Mouse (Mus musculus) embryonic fibroblast, embryonic 13.5 days (primary cell): ENCODE measurements around the gene Kazn. TPM values are rescaled to one million over a fixed set of nuclear protein-coding genes. Genes with fewer than 3 reads are reported as not detected.

Experiments used
- H3K27ac ChIP-seq: 2 replicates; pipeline ENCODE4 v1.5.1; 2012; ENCODE audit warnings: low read length, control low read depth, inconsistent platforms; ENCODE audit not compliant: insufficient read depth
- H3K4me1 ChIP-seq: 2 replicates; pipeline ENCODE4 v1.6.1; 2011; ENCODE audit warnings: low read length; ENCODE audit not compliant: control insufficient read depth, insufficient read depth
- H3K4me3 ChIP-seq: 2 replicates; pipeline ENCODE4 v1.5.1; 2011; ENCODE audit warnings: mild to moderate bottlenecking, control low read depth, low read length; ENCODE audit not compliant: insufficient read depth
- CTCF ChIP-seq: IDR thresholded peaks from 2 replicates; pipeline ENCODE4 v1.5.1; 2011; ENCODE audit warnings: mild to moderate bottlenecking, control low read depth, low read length, moderate library complexity, borderline replicate concordance; ENCODE audit not compliant: insufficient read depth
- POLR2A ChIP-seq: IDR thresholded peaks from 2 replicates; pipeline ENCODE4 v1.6.1; 2011; ENCODE audit warnings: low read depth, mild to moderate bottlenecking, control low read depth, low read length, moderate library complexity
- polyA plus RNA-seq: library from polyadenylated mRNA; stranded (reverse); fragments of >200 nt; gene quantifications from 2 replicates; pipeline ENCODE4 v1.2.4, GENCODE M21; 2011; ENCODE audit warnings: low read depth; ENCODE audit not compliant: missing spikeins, insufficient read length

Gene Kazn
- polyA plus RNA-seq, 1 experiment, result 14.4 TPM

- no peaks in the 10 kb centered on the region for H3K4me1 ChIP-seq
- no peak overlapping the region for H3K27ac ChIP-seq
- no peak for TF ChIP-seq CTCF
- TF ChIP-seq POLR2A, result no peak
- H3K4me3 ChIP-seq, result no peak overlapping the region
Observed at GRCm38 (mm10) chr4:142242750-142243383, 3.7 kb upstream of the Kazn start.

GRCm38 (mm10) chr4:142242164-142242563, 3.0 kb upstream of the Kazn start:
- H3K4me3 ChIP-seq, result no peak overlapping the region

GRCm38 (mm10) chr4:142240874-142241273, 1.7 kb upstream of the Kazn start:
- no peak overlapping the region for H3K4me3 ChIP-seq
- H3K27ac ChIP-seq, result no peak overlapping the region
- no peaks in the 10 kb centered on the region for H3K4me1 ChIP-seq
- TF ChIP-seq POLR2A (no peak), CTCF (no peak)

More at GRCm38 (mm10) chr4:142242164-142242563, 3.0 kb upstream of the Kazn start:
- H3K4me1 ChIP-seq, result no peaks in the 10 kb centered on the region
- TF ChIP-seq CTCF, result no peak
- no peak for TF ChIP-seq POLR2A
- H3K27ac ChIP-seq, result no peak overlapping the region

DNA sequence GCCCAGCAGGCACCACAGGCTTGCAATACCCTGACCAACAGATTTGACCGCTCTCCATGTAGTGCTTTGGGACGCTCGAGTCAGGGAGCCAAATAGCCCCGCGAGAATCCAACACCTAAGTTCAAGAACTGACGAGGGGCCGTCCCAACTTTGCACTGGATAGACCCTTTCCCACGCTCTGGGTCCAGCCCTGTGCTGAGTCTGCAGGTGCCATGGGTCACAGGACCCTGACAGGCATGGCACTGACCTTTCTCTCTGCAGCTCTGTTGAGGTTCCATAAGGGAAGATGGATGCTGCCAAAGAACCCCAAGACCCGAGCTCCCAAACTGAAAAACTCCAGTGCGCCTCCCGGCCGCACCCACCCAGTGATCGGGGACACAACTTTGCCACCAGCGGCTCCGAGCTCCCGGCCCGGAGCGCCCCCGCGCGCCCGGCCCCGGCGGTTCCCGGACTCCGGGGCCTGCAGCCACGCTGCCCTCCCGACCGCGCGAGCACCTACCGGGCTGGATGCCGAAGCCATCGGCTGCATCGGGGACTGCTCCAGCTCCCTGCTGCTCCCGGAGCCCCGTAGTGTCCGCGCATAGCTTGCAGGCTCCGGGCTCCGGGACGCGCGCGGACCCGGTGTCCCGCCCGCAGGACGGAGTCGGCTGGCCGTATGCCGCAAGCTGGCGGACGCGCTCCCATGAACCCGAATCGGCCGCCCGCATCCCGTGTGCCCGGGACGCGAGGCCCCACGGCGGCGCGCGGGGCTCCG, 538 bp downstream of the Kazn start:
- Histone ChIP-seq H3K4me1 (no peaks in the 10 kb centered on the region), H3K27ac (no peak overlapping the region), H3K4me3 (peak overlapping the region; percentile 78)
- TF ChIP-seq POLR2A (no peak), CTCF (no peak)

DNA sequence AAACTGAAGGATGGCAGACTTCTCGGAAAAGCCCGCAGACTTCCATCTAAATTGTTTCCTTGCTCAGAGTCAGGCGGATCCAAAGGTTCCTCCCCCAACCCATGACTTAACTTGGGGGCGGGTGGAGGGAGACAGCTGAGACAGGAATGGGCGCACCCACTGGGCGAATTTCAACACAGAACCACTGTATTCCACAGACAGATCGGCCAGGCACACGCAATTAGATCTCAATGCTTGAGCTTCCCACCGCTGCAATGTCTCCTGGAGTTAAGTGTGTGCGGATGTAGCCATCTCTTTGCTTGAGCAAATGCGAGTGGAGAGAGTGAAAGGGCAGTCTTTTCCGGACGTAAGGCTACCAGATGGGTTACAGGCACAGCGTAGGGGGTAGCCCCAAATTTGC, 1.2 kb downstream of the Kazn start:
- no peak overlapping the region for H3K27ac ChIP-seq
- TF ChIP-seq POLR2A (peak; percentile 53), CTCF (no peak)
- H3K4me3 ChIP-seq, result peak overlapping the region; percentile 78
- no peaks in the 10 kb centered on the region for H3K4me1 ChIP-seq

- H3K4me1 ChIP-seq, result no peaks in the 10 kb centered on the region
- no peak overlapping the region for H3K4me3 ChIP-seq
- TF ChIP-seq POLR2A (no peak), CTCF (no peak)
- no peak overlapping the region for H3K27ac ChIP-seq
Observed at GRCm38 (mm10) chr4:142236681-142237080, 2.5 kb downstream of the Kazn start.

DNA sequence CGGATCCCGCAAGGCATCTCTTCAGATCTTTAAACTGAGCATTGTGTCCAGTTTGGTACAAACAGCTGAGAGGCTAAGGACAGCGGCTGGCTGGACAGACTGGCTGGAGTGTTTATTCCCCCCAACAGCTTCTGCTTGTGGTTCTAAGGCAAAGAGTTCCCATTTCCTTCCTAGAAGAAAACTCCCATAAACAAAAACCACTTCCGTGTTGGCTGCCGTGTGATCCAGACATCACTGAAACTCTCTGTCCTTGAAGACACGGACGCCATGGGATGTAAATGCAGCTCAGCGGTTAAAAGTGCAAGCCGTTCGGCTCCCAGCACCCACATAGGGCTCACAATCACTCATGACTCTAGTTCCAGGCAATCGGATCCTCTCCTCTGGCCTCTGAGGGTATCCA, 3.8 kb downstream of the Kazn start:
- H3K4me1 ChIP-seq, result no peaks in the 10 kb centered on the region
- no peak overlapping the region for H3K27ac ChIP-seq
- TF ChIP-seq POLR2A (no peak), CTCF (no peak)
- H3K4me3 ChIP-seq, result no peak overlapping the region

DNA sequence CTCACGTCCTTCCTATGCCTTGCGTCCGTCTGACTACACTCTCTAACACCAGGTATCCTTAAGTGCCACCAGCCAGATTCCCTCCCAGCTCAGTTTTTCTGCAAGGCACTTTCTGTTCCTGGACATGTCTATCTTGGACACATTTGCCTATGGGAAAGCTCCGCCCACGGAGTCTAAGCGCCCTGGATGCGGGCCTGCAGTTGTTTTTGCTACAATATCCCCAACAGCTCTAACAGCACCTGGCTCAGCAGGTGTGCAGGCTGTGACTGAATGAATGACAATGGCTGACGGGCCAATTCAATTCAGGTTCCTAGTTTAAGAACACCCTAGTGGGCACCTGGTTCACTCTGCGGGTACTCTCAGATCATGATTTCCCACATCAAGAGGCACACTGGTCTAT, 4.4 kb downstream of the Kazn start:
- H3K27ac ChIP-seq, result no peak overlapping the region
- H3K4me1 ChIP-seq, result no peaks in the 10 kb centered on the region
- TF ChIP-seq CTCF, result no peak
- TF ChIP-seq POLR2A, result no peak

DNA sequence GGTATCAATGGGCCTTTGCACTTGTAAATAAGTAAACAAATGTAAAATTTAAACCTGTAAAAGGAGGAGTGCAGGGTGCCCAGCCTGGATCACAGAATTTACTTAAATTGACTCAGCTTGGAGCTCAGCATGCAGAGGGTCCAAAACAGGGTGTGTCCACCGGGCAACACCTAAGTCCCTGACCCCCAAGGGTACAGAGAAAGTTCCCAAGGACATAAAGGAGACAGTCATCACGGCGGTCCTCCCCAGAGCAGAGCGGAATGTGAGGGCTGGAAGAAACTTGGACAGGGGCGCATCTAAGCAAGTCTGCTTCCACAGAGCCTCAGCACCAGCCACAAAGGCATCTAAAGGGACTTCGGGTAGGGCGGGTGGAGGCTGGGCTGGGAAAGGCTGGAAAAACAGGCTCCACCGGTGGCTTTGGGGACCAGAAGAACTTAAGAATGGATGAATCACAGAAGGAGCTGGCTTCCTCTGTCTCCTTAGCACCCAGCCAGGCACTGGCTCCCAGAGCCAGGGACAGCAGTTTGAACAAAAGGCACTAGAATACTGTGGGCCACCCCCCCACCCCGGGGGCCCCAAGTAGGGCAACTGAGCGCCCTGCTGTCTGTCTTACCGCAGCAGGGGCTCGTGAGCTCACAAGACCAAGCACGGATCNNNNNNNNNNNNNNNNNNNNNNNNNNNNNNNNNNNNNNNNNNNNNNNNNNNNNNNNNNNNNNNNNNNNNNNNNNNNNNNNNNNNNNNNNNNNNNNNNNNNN, 10.2 kb downstream of the Kazn start:
- peaks cover 5% of the 10 kb centered on the region; the same call in 1 of the 2 replicates for H3K4me1 ChIP-seq

More for the DNA sequence above, 4.4 kb downstream of the Kazn start:
- no peak overlapping the region for H3K4me3 ChIP-seq

More for the DNA sequence above, 10.2 kb downstream of the Kazn start:
- no peak overlapping the region for H3K27ac ChIP-seq
- TF ChIP-seq CTCF (no peak), POLR2A (no peak)
- no peak overlapping the region for H3K4me3 ChIP-seq
